Mouse (Mus musculus): ENCODE results near the gene 1500009C09Rik. TPM values are rescaled to one million over a fixed set of nuclear protein-coding genes. Genes with fewer than 3 reads are reported as not detected.
"Not testable (repeated sequence)": the region's sequence is repeated elsewhere in the genome, so short reads cannot be mapped to it uniquely, and the experiment has no call there.

The 1500009C09Rik gene
- polyA plus RNA-seq, 1 experiment from 2014 or later: 0.68 TPM

DNA sequence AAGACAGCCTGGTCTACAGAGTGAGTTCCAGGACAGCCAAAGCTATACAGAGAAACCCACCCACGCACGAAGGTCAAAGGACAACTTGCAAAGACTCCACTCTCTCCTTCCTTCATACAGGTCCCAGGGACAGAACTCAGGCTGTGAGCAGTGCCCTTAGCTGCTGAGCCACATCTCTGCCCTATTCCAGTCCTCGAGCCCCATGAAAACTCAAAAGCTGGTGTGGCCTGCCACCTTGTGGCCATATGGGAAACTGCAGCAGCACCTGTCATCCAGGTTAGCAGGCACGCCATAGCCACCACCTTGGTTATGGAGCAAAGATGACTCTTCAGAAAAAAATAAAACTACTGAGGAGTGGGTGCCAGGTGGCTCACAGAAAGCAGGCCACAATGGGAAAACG, 15.6 kb upstream of the 1500009C09Rik start:
- H3K27ac ChIP-seq (ENCODE audit: low read depth, low read length): no peak overlapping the region
- no peaks in the 10 kb centered on the region; the same call in 1 of the 2 replicates for H3K36me3 ChIP-seq (ENCODE audit: control insufficient read depth, insufficient read depth, low read length)
- no peak overlapping the region for H3K4me3 ChIP-seq (ENCODE audit: low read depth, low read length)
- H3K27me3 ChIP-seq (ENCODE audit: control insufficient read depth, insufficient read depth, low read length): no peaks in the 10 kb centered on the region
- no peaks in the 10 kb centered on the region for H3K4me1 ChIP-seq (ENCODE audit: control insufficient read depth, insufficient read depth, low read length)
- ATAC-seq (ENCODE audit: insufficient read depth, low FRiP score, low TSS enrichment) (0 out of 2 replicates have a peak, but pooled peaks have one; percentile 41), DNase-seq (ENCODE audit: low spot score) (peak; percentile 80)
- no peak overlapping the region for H3K9ac ChIP-seq (ENCODE audit: low read length)
- H3K4me2 ChIP-seq (ENCODE audit: low read depth): no peak overlapping the region
- 20% methylated on average over 5 of the region's 5 CpGs for WGBS
- no peaks in the 10 kb centered on the region for H3K9me3 ChIP-seq (ENCODE audit: control insufficient read depth, low read length)

DNA sequence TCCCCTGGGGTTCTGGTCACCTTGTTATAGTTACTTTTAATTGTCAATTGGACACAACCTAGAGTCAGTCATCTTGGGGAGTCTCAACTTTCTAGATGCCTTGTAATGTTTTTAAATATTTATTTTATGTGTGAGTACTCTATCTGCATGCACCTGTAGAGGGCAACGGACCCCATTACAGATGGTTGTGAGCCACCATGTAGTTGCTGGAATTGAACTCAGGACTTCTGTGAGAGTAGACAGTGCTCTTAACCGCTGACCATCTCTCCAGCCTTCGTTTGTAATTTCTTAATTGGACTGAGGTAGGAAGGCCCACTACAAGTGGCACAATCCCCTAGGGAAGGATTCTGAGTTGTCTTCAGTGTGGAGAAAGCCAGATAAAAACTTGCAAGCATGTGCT, 8.9 kb upstream of the 1500009C09Rik start:
- no peaks in the 10 kb centered on the region for H3K27me3 ChIP-seq (ENCODE audit: control insufficient read depth, insufficient read depth, low read length)
- 80% methylated on average over 3 of the region's 3 CpGs for WGBS
- ATAC-seq (ENCODE audit: insufficient read depth, low FRiP score, low TSS enrichment) (no peak), DNase-seq (ENCODE audit: low spot score) (no peak)
- peaks cover 2% of the 10 kb centered on the region; the same call in 1 of the 2 replicates for H3K4me1 ChIP-seq (ENCODE audit: control insufficient read depth, insufficient read depth, low read length)
- H3K36me3 ChIP-seq (ENCODE audit: control insufficient read depth, insufficient read depth, low read length): no peaks in the 10 kb centered on the region; the same call in 1 of the 2 replicates
- H3K4me3 ChIP-seq (ENCODE audit: low read depth, low read length): peak overlapping the region; percentile 67
- H3K4me2 ChIP-seq (ENCODE audit: low read depth): peak overlapping the region; percentile 56
- 0 out of 2 replicates have a peak overlapping the region, but pooled peaks have one; percentile 49 for H3K9ac ChIP-seq (ENCODE audit: low read length)
- H3K9me3 ChIP-seq (ENCODE audit: control insufficient read depth, low read length): no peaks in the 10 kb centered on the region
- H3K27ac ChIP-seq (ENCODE audit: low read depth, low read length): no peak overlapping the region

DNA sequence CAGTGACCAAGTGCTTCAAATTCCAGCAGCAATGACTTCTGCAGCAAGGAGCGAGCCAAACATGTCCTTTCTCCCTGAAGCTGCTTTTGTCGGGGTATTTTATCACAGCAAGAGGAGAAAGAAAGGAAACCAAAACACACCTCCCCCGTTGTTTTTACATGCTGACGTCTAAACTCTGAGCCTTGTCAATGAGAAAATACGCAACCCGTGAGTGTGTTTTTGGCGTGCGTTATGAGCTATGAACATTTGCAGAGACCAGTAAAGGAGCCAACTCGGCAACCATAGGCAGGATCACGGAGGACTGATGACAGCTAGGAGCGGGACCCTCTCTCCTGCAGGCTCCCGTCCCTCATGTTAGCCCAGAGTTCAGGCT, 8.5 kb upstream of the 1500009C09Rik start:
- H3K4me3 ChIP-seq (ENCODE audit: low read depth, low read length): peak overlapping the region; percentile 67
- no peaks in the 10 kb centered on the region for H3K27me3 ChIP-seq (ENCODE audit: control insufficient read depth, insufficient read depth, low read length)
- peak overlapping the region; percentile 56 for H3K4me2 ChIP-seq (ENCODE audit: low read depth)
- H3K36me3 ChIP-seq (ENCODE audit: control insufficient read depth, insufficient read depth, low read length): no peaks in the 10 kb centered on the region; the same call in 1 of the 2 replicates
- peaks cover 2% of the 10 kb centered on the region; the same call in 1 of the 2 replicates for H3K4me1 ChIP-seq (ENCODE audit: control insufficient read depth, insufficient read depth, low read length)
- no peaks in the 10 kb centered on the region for H3K9me3 ChIP-seq (ENCODE audit: control insufficient read depth, low read length)
- no peak overlapping the region for H3K27ac ChIP-seq (ENCODE audit: low read depth, low read length)
- H3K9ac ChIP-seq (ENCODE audit: low read length): peak overlapping the region; percentile 49
- 6% methylated on average over 12 of the region's 12 CpGs for WGBS
- ATAC-seq (ENCODE audit: insufficient read depth, low FRiP score, low TSS enrichment) (no peak), DNase-seq (ENCODE audit: low spot score) (no peak)

DNA sequence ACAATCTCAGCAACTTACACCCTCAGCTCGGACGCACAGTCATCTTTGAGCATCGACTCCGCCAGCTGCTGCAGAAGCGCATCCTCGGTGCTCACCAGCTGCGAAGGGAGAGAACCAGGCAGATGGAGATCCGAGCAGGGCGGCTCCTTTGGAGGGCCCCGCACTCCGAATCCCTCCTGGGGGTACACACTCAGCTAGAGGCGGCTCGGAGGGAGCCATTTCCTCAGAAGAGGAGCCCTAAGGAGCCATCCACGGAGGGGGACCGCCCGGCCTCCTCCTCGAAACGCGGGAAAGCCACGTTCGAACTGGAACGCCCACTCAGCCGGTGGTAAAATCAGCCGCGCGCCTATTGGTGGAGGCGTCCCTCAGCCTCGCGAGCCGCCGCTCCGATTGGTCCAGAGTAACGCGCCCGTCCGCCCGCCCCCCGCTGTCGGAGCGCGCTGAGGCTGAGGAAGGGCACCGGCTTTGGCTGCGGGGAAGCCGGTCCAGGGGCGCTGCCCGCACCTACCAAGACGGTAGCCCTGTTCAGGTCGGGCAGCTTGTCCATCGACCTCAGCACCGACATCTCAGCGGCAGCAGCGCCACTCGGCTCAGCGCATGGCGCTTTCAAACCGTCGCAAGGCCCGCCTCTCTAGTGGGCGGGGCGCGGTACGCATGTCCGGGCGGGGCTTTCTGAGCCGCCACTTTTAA, 7.9 kb upstream of the 1500009C09Rik start, which contains the start of gene Cenpm:
Gene Cenpm, minus strand, starts transcription at position 634 of the 690 bp plus-strand sequence.
- H3K4me2 ChIP-seq (ENCODE audit: low read depth): peak within 1 kb of the TSS; percentile 56
- H3K36me3 ChIP-seq (ENCODE audit: control insufficient read depth, insufficient read depth, low read length): no peaks in the 10 kb centered on the region; the same call in 1 of the 2 replicates
- under 1% methylated on average over 65 of the region's 65 CpGs for WGBS
- H3K4me3 ChIP-seq (ENCODE audit: low read depth, low read length): peak within 1 kb of the TSS; percentile 67
- H3K27me3 ChIP-seq (ENCODE audit: control insufficient read depth, insufficient read depth, low read length): no peaks in the 10 kb centered on the region
- peak within 1 kb of the TSS; percentile 73; the same call in 1 of the 2 replicates for H3K27ac ChIP-seq (ENCODE audit: low read depth, low read length)
- peak within 1 kb of the TSS; percentile 49 for H3K9ac ChIP-seq (ENCODE audit: low read length)
- ATAC-seq (ENCODE audit: insufficient read depth, low FRiP score, low TSS enrichment) (peak; percentile 98), DNase-seq (ENCODE audit: low spot score) (peak; percentile 94)
- H3K4me1 ChIP-seq (ENCODE audit: control insufficient read depth, insufficient read depth, low read length): peaks cover 2% of the 10 kb centered on the region; the same call in 1 of the 2 replicates
- H3K9me3 ChIP-seq (ENCODE audit: control insufficient read depth, low read length): no peaks in the 10 kb centered on the region

DNA sequence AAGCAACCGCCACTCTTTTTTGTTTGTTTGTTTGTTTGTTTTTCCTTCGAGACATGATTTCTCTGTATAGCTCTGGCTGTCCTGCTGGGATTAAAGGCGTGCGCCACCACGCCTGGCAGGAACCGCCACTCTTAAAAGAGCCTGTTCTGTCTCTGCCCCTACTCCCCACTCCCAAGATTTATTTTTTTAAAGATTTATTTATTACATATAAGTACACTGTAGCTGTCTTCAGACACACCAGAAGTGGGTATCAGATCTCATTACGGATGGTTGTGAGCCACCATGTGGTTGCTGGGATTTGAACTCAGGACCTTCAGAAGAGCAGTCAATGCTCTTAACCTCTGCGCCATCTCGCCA, 7.4 kb upstream of the 1500009C09Rik start:
- Histone ChIP-seq H3K4me3 (ENCODE audit: low read depth, low read length) (peak overlapping the region; percentile 67), H3K27ac (ENCODE audit: low read depth, low read length) (peak overlapping the region; percentile 73; the same call in 1 of the 2 replicates), H3K4me2 (ENCODE audit: low read depth) (peak overlapping the region; percentile 56), H3K9ac (ENCODE audit: low read length) (peak overlapping the region; percentile 49)
- H3K9me3 ChIP-seq (ENCODE audit: control insufficient read depth, low read length); H3K36me3 ChIP-seq (ENCODE audit: control insufficient read depth, insufficient read depth, low read length); H3K4me1 ChIP-seq (ENCODE audit: control insufficient read depth, insufficient read depth, low read length); ATAC-seq (ENCODE audit: insufficient read depth, low FRiP score, low TSS enrichment); H3K27me3 ChIP-seq (ENCODE audit: control insufficient read depth, insufficient read depth, low read length); DNase-seq (ENCODE audit: low spot score): not testable (repeated sequence)
- 20% methylated on average over 9 of the region's 9 CpGs for WGBS

DNA sequence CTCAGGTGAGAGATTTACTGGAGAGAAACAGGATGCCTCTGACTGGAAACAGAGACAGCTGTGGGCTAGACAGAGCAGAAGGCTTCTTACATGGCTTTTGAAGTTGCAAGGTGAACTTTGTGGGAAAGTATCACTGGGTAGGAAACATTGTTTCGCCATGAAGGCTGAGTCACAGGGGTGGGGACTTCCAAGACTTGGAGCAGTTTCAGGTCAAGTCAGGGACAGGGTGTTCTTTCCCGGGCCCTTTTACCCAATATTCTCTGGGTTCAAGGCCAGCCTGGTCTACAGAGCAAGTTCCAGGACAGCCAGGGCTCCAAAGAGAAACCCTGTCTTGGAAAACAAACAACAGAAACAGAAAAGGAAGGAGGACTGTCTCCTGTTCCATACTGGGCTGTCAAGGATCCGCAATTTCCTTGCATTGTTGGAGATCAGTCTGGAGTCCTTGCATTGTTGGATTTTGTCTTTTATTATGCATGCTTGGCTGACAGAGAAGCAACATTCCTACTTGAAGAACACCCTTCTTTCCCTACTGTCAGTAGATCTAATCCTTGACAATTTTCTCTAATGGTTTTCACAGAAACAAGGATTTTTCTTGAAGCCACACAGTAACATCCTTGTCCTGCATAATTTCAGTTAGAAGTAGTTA, 4.9 kb upstream of the 1500009C09Rik start:
- DNase-seq (ENCODE audit: low spot score) (no peak), ATAC-seq (ENCODE audit: insufficient read depth, low FRiP score, low TSS enrichment) (no peak)
- Histone ChIP-seq H3K4me1 (ENCODE audit: control insufficient read depth, insufficient read depth, low read length) (peaks cover 2% of the 10 kb centered on the region; the same call in 1 of the 2 replicates), H3K4me3 (ENCODE audit: low read depth, low read length) (no peak overlapping the region), H3K9me3 (ENCODE audit: control insufficient read depth, low read length) (no peaks in the 10 kb centered on the region), H3K4me2 (ENCODE audit: low read depth) (no peak overlapping the region), H3K27ac (ENCODE audit: low read depth, low read length) (no peak overlapping the region), H3K9ac (ENCODE audit: low read length) (no peak overlapping the region), H3K27me3 (ENCODE audit: control insufficient read depth, insufficient read depth, low read length) (no peaks in the 10 kb centered on the region), H3K36me3 (ENCODE audit: control insufficient read depth, insufficient read depth, low read length) (no peaks in the 10 kb centered on the region)
- 87% methylated on average over 3 of the region's 3 CpGs for WGBS

DNA sequence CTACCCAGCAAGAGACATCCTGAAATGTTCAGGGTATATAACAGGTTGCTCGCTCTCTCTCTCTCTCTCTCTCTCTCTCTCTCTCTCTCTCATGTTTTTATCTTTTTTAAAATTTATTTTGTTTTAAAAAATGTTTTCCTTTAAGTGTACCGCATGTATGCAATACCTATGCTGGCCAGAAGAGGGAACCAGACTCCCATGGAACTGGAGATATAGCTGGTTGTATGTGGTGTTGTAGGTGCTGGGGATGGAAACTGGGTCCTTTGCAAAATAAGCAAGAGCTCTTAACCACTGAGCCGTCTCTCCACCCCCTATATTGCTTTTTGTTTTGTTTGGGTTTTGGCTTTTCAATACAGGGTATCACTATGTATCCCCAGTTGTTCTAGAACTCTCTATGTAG, 618 bp upstream of the 1500009C09Rik start:
- 95% methylated on average over 3 of the region's 3 CpGs for WGBS
- H3K4me1 ChIP-seq (ENCODE audit: control insufficient read depth, insufficient read depth, low read length): peaks cover 11% of the 10 kb centered on the region
- ATAC-seq (ENCODE audit: insufficient read depth, low FRiP score, low TSS enrichment) (no peak), DNase-seq (ENCODE audit: low spot score) (no peak)
- no peaks in the 10 kb centered on the region for H3K27me3 ChIP-seq (ENCODE audit: control insufficient read depth, insufficient read depth, low read length)
- H3K4me2 ChIP-seq (ENCODE audit: low read depth): no peak overlapping the region
- no peak overlapping the region for H3K27ac ChIP-seq (ENCODE audit: low read depth, low read length)
- no peaks in the 10 kb centered on the region for H3K36me3 ChIP-seq (ENCODE audit: control insufficient read depth, insufficient read depth, low read length)
- no peak overlapping the region for H3K4me3 ChIP-seq (ENCODE audit: low read depth, low read length)
- no peaks in the 10 kb centered on the region for H3K9me3 ChIP-seq (ENCODE audit: control insufficient read depth, low read length)
- H3K9ac ChIP-seq (ENCODE audit: low read length): no peak overlapping the region

DNA sequence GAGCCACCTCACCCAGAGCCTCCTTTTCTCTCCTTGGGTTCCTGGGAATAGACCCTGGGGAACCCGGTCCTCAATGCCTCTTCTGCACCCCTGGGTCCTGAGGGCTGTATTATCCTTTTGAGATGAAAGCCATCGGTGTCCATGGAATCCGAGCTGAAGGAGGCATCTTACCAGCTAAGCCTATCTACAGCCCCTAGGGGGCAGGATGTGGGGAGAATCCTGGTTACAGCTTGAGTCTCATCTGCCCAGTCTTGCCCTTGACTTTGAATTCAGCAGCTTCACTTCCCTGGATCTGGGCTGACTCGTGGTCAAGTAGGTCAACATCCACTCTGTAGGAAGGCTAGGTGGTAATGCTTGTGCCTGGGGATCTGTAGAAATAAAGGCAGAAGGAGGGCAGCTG, 3.1 kb downstream of the 1500009C09Rik start:
- H3K27ac ChIP-seq (ENCODE audit: low read depth, low read length): no peak overlapping the region
- no peak for DNase-seq (ENCODE audit: low spot score)
- H3K36me3 ChIP-seq (ENCODE audit: control insufficient read depth, insufficient read depth, low read length): no peaks in the 10 kb centered on the region
- 52% methylated on average over 4 of the region's 4 CpGs for WGBS
- H3K4me3 ChIP-seq (ENCODE audit: low read depth, low read length): no peak overlapping the region
- no peaks in the 10 kb centered on the region for H3K27me3 ChIP-seq (ENCODE audit: control insufficient read depth, insufficient read depth, low read length)
- peaks cover 11% of the 10 kb centered on the region for H3K4me1 ChIP-seq (ENCODE audit: control insufficient read depth, insufficient read depth, low read length)
- no peak overlapping the region for H3K9ac ChIP-seq (ENCODE audit: low read length)
- no peak overlapping the region for H3K4me2 ChIP-seq (ENCODE audit: low read depth)
- ATAC-seq (ENCODE audit: insufficient read depth, low FRiP score, low TSS enrichment): no peak
- H3K9me3 ChIP-seq (ENCODE audit: control insufficient read depth, low read length): no peaks in the 10 kb centered on the region

All from neural tube, embryonic 11.5 days (tissue).